Mouse (Mus musculus) urinary bladder, postnatal 14 days (tissue): ENCODE measurements around the gene Ywhae.

ENCODE experiments used
- DNase-seq: peaks from one replicate; pipeline ENCODE4 v3.0.0; 2021; ENCODE audit warnings: low spot score

Gene Ywhae

DNA sequence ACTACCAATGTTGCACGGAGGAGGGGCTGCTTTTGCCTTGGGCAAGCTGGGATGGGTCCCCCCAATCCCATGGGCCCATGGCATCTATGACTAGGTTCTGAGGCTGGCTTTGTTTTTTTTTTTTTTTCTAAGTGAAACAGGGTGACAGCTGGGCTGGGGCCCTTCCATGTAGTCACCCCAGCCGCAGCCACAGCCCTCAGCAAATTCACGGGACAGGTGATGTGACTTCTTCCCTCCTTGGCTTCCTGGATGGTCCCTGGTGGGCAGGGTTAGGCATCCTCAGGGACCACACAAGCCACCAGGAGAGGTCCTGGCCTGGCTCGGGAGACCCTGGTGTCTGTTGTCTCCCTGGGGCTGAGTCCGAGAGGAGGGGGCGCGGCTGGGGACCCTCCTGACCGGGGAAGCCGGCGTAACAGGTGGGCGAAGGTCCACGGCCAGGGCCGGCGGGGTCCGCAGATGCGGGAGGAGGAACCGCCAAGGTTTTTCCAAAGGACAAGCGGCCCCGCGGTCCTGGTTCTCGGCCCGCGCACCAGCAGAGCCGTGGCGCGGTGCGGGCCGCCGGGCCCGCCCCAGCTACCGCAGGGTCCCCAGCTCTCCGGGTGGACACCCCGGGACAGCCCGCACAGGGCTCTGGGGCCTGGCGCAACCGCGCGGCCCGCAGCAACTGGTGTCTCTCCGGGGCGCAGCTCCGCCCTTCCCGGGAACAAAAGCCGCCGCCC lies 62.1 kb downstream of the Ywhae start:
- no peak for DNase-seq

DNA sequence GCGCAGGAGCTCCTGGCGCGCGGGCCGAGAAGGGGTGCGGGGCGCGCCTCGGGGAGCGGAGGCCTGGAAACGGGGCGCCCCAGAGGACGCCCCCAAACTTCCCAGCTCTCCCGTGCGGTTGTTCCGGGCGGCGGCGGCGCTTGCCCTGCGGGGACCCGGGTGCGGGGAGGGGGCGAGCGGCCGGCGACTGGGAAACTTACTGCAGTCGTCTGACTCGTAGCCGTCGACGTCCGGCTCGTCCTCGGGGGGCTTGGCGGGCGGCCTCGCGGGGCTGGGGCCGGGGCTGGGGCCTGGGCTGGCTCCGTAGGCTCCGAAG lies 62.6 kb downstream of the Ywhae start:
- DNase-seq, result no peak

DNA sequence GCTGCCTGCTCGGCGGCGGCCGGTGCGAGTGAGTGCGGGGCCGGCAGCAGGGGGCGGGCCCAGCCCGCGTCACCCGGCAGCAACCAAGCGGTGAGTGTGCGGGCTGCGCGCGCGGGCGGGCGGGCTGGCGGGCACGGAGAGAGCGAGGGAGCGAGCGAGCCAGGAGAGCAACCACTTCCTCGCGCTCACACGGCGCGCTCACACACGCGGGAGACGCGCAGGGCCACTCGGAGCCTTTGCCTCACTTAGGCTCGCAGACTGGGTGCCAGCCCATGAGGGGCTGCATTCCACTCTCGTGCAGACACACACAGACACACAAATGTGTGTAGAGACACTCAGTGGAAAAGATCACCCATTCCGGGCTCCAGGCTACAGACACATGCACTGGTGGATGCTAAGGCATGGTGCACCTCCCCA lies 63.4 kb downstream of the Ywhae start, which contains the start of gene Doc2b:
Doc2b (minus strand) TSS at position 21 of the 417 bp plus-strand sequence.
- DNase-seq, result no peak

DNA sequence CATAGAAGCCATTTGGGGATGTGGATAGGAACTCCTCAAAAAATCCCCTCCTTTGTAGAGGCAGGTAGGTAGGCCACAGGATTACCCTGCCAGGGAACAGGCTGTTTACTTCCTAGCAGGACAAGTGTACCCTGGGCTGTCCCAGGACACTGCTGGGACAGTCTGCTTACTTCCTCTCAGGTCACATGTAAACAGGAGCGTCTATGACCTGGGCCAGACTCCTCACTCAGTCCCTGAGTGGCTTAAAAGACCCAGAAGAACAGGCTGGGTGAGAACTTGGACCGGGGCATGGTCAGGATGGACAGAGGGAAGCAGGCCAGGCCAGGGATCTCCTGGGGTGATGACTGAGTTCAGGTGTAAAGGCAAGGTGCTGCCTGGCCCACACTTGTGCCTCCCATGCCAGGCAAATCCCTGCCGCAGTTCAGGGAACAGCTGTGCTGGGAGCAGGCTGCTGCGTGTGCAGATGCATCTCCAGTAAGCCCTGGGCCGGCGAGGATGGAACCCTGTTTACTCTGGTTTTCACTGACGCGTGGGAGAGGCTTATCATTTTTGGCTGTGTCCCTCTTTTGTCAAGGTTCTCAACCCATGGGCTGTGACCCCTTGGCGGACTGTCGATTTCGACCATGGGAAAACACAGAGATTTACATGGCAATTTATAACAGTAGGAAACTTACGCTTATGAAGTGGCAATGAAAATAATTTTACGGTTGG lies 64.0 kb downstream of the Ywhae start:
- no peak for DNase-seq

DNA sequence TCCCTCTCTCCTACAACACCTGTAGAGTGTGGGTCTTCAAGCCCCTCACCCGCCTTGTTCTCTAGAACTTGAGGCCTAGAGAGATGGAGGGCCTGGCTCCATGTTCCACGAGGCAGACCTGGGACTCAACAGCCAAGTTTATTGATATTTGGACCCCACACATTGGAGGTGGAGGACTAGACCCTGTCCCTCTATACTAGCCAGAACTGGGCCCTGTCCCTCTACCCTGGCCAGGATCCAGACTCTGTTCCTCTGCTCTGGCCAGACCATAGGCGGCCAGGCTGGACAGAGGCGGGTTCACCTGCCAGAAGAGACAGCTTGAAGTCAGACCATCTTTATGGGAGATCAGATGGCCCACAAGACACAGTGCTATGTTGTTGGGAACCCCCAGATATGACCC lies 68.7 kb downstream of the Ywhae start:
- DNase-seq, result no peak

DNA sequence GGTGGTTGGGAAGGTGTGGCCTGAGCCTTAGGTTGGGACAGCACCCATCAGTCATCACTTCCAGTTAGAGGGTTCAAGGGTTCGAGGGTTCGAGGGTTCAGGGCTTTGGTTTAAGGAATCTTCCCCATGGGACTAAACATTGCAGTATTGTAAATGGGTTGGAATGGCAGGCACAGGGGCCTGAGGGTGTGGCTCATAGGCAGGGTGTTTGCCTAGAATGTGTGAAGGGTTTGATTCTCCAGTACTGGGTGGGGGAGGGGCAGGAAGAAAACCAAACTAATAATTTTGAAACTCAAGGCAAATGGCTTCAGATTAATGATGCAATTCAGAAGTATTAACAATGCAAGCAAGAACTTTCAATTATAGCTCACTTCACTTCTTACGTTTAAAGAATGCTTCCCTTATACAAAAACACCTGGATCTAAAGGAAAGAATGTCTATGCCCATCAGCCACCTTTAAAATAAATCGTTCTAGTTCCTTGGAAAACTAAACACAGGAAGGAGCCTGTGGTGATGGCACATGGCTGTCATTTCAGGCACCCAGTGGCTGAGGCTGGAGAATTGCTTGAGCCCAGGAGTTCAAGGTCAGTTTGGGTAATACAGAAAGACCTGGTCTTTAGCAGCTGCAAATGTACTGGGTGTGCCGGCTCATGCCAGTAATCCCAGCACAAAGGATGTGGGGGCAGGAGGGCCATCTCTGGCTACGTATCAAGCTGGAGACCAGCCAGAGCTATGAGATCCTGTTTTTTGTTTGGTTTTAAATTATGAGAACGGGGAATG lies 69.3 kb downstream of the Ywhae start:
- DNase-seq, result no peak

DNA sequence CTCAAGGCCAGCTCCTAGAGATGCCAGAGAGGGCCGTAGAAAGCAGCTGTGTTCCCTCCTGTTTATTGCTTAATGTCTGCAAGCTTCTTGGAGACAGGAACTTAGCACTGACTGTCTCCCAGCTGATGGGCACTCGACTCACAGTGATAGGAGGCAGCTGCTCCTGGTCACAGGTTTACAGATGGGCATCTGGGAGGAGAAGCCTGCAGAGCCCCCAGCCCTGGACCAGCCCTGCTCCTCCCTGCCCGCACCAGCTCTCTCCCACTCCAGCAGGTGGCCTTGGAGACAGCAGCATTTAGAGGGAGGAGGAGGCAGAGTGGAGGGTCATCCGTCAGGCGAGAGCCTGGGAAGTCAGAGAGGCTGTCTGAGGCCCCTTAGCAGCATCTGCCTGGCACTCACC lies 74.8 kb downstream of the Ywhae start:
- no peak for DNase-seq

DNA sequence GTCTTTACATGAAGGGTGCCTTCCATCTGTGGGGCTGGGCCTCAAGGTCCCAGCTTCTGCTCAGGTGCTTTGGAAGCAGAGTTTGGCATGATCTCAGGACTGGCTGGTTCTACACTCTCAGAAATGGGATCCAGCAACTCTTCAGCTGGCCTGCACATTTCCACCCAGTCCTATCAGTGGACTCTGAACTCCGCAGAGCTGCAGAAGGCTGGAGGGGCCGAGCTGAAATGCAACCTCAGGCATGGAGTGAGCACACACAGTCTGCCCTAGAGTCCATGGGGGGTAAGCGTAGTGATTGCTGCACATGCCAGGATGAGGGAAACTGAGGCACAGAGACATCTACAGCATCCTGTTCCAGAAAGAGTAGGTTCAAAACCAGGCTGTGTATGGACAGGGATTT lies 77.9 kb downstream of the Ywhae start:
- DNase-seq, result no peak

DNA sequence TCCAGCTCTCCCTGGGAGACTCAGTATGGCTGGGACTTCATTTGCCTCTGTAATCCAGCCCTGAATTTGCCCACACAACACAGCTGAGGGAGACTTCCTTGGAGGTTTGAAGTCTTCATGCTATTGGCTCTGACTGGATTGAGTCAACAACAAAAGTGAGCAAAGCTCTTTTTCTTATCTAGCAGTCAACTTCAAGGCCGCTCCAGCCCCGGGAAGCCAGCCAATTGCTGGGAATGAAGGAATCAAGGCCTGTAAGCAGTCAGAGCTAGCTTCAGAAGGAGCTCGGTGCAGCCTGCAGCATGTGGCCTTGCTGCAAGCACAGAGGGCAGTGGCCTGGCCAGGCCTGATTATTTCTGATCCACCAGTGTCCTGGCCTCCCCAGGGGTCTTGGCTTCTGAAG lies 79.2 kb downstream of the Ywhae start:
- DNase-seq, result peak; percentile 92

DNA sequence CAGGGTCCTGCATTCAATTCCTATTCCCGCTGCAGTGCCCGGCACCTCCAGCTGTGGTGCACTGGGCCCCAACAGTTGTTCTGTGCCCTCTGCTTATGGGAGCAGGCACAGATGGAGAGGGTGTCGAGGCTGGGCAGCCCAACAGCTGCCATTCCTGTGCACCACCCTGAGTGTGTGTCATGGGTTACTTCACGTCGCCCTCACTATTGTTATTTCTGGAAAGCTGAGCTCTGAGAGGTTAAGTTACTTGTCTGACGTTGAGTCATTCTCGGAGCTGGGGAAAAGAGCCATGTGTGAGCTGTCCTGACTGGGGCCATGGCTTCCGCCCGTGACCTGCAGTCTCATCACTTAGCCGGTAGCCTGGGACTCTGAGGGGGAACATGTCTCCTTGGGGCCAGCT lies 80.4 kb downstream of the Ywhae start:
- no peak for DNase-seq
